Mouse (Mus musculus) thymus, postnatal 36 days (tissue): ENCODE measurements around the gene Copa.

Experiments used
- DNase-seq, 2 experiments: peaks; one replicate each; pipeline ENCODE4 v3.0.0; 2022; ENCODE audit warnings: mixed read lengths in 2 of 2

Copa gene

DNA sequence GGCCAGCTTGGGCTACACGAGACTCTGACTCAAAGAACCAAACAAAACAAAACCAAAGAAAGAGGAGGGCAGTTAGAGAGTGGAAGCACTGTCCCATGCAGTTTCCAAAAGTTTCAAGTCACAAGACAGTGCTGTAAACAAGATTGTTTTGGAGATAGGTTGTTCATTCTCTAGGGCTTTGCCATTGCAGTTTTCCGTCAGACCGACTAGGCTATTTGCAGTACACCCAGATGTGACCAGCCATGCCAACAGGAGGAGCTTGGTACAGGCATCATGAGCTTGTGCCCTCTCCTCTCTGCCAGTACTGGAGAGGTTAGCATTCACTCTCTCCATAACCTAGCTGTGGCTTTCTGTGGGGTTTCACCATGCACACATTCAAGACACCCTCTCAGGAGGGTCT is 11.2 kb downstream of the Copa start:
- no peak for DNase-seq

DNA sequence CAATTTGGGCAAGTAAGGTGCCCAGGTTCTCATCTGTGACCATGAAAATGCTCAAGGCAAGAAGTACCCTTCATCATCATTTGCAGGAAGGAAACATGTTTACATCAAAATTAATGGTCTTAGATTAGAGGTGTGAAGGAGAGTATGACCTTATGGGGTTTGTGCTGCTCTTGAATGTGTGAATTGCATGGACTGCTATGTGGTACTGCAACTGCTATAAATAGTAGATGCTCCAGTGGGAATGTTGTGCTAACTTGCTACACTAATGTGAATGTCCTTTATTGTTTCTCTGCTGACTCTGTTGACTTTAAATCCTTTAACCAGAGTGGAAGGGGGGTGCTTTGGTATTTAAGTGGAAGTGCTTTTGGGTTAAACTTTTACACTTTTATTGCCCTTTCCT is 12.0 kb downstream of the Copa start:
- no peak for DNase-seq

DNA sequence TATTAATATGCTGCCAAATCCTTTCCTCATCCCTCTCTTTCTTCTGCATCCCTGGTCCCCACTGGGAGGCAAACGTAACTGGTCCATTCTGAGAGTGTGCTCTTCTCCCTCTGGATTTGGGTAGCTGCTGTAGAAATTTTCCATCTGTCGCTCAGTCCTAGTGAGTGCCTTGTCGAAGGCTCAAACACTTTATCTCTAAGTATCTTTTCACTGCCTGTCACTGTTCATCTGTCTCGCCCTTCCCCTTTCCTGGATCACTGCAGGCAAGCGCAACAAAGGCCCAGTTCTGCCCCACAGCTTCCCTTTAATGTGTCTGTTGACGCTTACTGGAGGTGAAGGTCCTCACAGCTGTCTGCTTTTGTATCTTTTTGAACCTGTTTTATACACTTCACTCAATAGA is 12.9 kb downstream of the Copa start:
- no peak for DNase-seq

- no peak for DNase-seq
Measured at GRCm38 (mm10) chr1:172099325-172100033, 17.1 kb downstream of the Copa start.

DNA sequence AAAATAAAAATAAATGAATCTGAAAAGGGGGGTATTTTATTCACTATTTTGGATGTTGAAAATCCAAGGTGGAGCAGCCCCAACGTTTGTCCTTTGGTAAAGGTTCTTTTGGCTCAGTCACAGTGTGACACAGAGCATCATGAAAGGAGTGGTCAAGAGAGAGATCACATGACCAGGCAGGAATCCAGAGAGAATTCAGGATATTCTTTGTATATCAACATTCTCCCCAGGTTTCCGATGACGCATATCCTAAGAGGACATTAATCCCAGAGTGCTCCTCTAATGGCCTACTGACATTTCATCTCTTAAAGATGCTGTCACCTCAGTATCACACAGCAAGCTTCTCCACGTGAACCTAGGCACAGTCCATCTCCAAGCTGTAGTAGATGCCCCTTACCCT is 21.3 kb downstream of the Copa start:
- no peak for DNase-seq

GRCm38 (mm10) chr1:172105101-172105500 is 22.8 kb downstream of the Copa start:
- DNase-seq, result no peak

GRCm38 (mm10) chr1:172107777-172108477 is 25.6 kb downstream of the Copa start:
- DNase-seq, result no peak

DNA sequence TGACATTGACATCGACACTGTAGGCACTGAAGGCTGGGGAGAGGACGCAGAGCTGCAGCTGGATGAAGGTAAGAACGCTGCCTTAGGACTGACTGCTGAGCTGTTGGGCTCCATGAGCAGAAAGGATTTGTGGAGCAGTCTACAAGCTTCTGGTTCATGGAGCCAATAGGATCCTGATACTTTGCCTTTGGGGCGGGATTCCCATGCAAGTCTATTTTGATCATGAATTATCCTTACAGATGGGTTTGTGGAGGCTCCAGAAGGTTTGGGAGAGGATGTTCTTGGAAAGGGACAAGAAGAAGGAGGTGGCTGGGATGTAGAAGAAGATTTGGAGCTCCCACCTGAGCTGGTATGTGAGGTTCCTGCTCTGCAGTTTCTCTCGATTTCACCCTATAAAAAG is 34.6 kb downstream of the Copa start:
- DNase-seq, result no peak

DNA sequence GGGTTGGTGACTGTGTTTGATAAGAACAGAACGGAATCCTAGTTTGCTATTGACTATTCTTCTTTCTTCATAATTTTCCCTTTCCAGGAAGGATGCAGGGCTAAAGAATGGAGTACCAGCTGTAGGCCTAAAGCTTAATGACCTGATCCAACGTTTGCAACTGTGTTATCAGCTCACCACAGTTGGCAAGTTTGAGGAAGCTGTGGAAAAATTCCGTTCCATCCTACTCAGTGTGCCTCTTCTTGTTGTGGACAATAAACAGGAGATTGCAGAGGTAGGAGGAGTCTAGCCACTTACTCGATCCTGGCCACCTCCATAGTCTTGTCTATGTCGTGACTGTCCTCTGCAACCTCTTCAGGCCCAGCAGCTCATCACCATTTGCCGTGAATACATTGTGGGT is 36.8 kb downstream of the Copa start:
- DNase-seq, result no peak

GRCm38 (mm10) chr1:172119720-172120119 is 37.4 kb downstream of the Copa start:
- DNase-seq, result peak in 1 of 2 experiments; percentile 14

DNA sequence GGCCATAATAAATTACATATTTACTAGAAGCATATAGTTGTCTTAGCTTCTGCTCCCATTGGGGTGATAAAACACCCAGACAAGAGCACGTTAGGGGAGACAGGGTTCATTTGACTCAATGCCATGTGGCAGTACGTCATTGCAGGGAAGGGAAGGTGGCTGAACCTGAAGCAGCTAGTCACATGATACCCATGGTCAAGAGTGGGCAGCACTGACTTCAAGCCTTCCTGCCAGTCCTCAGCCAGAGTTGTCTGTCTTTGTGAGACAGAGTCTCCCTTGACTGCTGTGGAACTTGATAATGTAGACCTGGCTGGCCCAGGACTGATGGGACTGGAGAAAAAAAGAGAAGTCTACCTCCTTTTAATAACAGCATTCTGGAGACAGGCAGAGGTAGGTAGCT is 40.3 kb downstream of the Copa start:
- DNase-seq, result no peak

- DNase-seq, result no peak
Measured at GRCm38 (mm10) chr1:172124572-172124971, 42.2 kb downstream of the Copa start.

GRCm38 (mm10) chr1:172126376-172127347 is 44.3 kb downstream of the Copa start, which contains the start of gene Pex19:
Pex19 (plus strand) TSS chr1:172126755.
- DNase-seq, result peak; percentile 66 to 75

DNA sequence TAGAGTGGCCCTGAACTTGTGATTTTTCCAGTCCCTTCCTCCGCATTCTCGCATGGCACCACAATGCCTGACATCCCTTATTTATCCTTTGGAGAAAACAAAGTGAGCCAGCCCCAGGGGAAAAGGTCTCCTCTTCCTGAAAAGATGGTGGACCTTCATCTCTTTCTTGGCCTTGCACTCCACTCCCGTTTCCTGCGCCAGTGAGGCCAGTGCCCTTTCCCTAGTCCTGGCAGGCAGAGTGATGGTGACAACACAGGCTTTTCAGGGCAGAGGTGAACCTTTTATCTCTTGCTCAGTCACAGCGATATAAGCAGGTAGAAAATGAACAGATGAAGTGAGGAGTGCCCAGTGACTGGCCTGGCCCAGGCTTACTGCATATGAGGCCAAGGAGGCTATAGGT is 45.2 kb downstream of the Copa start:
- DNase-seq, result no peak

DNA sequence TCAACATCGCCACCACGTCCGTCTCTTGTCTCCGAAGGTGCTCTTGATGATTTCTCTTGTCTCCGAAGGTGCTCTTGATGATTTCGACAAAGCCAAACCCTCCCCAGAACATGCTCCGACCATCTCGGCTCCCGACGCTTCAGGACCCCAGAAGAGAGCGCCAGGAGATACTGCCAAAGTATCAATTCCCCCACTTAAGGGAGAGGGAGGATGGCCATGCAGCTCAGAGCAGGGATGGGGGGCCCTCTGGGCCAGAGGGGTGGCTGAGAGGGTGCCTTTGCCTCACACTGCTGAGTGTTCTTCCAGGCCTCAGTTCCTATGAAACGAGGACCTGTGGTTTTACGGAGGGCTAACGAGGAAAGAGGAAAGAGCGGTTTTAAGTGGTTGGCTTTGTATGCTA is 46.2 kb downstream of the Copa start:
- DNase-seq, result no peak

GRCm38 (mm10) chr1:172129108-172129507 is 46.8 kb downstream of the Copa start:
- no peak for DNase-seq

- DNase-seq, result no peak
Measured at GRCm38 (mm10) chr1:172129780-172130179, 47.5 kb downstream of the Copa start.

- DNase-seq, result no peak
Measured at GRCm38 (mm10) chr1:172132319-172132718, 50.0 kb downstream of the Copa start.

GRCm38 (mm10) chr1:172133535-172133934 is 51.2 kb downstream of the Copa start:
- DNase-seq, result no peak

- DNase-seq, result no peak
Measured at GRCm38 (mm10) chr1:172134072-172134471, 51.7 kb downstream of the Copa start.

DNA sequence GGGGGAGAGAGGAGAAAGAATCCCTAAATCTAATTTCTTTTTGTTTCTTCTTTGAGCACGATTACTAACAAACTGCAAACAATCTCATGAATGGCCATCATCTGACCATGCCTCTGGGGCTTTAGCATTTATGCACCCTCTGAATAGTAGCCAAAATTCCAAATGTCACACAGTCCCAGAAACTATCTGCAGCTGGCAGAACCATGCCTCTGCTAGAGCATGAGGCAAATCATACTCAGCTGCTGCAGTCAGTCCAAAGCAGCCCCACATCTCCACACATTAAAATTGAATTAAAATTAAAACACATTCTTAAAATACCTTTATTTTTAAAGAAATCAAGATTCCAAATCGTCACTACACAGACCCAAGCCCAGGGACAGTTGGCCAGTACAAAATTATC is 57.8 kb downstream of the Copa start:
- no peak for DNase-seq

DNA sequence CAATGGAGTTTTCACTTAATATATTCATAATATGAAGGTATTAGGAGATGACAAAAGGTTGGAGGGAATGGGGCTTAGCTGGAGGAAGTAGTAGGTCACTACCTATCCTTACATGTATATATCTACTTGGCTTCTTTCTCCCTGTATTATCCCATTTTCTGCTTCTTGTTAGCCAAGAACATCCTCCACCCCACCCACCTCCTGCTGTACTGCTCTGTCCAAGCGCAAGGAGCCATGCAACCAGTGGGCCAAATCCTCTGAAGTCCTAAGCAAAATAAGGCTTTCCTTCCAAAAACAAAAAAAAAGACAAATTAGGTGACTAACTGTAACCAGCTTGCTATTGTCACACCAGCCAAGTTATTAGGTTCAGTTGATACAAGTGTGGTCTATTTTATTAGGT is 58.5 kb downstream of the Copa start:
- DNase-seq, result no peak

DNA sequence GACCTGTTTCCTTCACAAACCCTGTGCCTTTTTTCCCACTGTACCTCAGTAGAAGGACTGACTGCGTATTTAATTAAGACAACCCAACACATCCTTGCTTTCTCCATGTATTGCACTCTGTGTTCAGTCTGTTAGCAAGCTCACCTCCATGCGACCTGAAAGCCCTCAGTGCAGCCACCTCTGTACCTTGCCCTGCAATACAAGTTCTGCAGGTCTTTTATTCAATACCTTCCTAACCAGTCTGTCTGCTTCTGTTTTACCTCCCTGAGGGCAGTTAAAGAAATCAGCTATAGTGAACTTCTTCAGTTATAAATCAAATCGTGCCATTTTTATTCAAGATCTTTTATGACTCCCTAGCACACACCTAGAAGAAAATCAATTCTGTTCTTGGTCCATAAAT is 59.2 kb downstream of the Copa start:
- no peak for DNase-seq
